Mouse (Mus musculus) stomach, postnatal 0 days (tissue): ENCODE results near the gene Tex101.
"Not testable (repeated sequence)": the region's sequence is repeated elsewhere in the genome, so short reads cannot be mapped to it uniquely, and the experiment has no call there.

ENCODE experiments used
- CTCF ChIP-seq: IDR thresholded peaks from 2 replicates; pipeline ENCODE4 v1.5.1; 2016; ENCODE audit warnings: antibody characterized with exemption, low read depth, mild to moderate bottlenecking, moderate library complexity
- EP300 ChIP-seq: optimal IDR thresholded peaks from 2 replicates; pipeline ENCODE3; 2016; ENCODE audit warnings: antibody characterized with exemption

DNA sequence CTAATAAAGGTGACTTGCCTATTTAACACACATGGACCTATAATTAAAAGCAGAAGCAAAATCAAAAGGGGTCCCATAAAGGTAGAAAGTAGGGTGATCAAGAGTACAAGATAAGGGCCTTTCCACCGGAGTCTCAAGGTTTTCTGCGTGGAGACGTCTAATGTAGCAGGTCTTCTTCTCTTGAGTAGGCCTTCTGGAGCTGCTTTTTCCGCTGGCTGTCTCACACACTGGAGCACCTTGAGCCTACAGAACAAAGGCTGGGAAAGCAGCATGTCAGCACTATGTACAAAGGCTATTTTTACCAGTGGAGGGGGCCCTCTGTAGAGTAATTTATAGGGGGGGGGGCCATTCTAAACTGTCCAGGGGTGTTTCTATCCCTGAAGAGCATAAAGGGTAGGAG, 21.4 kb upstream of the Tex101 start:
- not testable (repeated sequence) for TF ChIP-seq CTCF, EP300
